Mouse (Mus musculus) fat pad, adult 2 months (tissue): Measurements from ENCODE around the gene Hspd1.
"Not testable (repeated sequence)": the region's sequence is repeated elsewhere in the genome, so short reads cannot be mapped to it uniquely, and the experiment has no call there.

Experiments
- DNase-seq: peaks from one replicate; pipeline ENCODE4 v3.0.0-alpha.2; 2011; ENCODE audit warnings: low read depth, low spot score; ENCODE audit errors: extremely low read depth

The Hspd1 gene

DNA sequence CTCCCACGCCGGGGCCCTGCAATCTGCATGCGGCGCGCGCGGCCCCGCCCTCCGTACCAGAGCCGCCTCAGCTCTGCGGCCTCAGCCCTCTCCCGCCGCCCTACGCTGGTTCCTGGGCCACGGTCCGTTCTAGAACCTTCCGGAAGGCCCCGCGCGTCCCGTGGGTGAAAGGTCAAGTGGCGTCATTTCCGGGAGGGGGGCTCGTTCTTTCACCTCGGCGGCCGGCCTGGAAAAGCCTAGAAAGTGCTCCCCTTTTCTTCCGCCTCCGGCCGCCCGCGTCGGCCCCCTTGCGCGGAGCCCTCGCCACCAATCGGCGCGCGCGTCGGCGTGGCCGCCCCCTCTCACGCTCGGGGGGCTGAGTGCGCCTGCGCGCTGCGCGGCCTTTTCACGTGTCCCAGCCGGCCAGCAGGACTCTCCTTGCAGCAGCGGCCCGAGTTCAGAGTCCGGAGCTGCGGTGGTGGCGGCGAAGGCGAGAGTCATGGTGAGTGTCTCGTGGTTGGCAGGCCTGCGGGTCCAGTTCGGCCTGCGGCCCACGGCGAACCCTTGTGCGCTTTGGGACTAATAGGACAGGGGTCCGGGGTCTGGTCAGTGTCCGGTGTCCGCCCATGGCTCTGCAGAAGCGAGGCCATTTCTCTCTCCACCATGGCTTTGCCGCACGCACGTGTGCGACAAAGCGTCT lies at the start of gene Hspd1, which contains the start of gene Hspe1:
Hspd1 (minus strand) TSS at position 312 of the 679 bp plus-strand sequence.
Hspe1 (plus strand) TSS at position 201 of the 679 bp plus-strand sequence.
- no peak for DNase-seq

DNA sequence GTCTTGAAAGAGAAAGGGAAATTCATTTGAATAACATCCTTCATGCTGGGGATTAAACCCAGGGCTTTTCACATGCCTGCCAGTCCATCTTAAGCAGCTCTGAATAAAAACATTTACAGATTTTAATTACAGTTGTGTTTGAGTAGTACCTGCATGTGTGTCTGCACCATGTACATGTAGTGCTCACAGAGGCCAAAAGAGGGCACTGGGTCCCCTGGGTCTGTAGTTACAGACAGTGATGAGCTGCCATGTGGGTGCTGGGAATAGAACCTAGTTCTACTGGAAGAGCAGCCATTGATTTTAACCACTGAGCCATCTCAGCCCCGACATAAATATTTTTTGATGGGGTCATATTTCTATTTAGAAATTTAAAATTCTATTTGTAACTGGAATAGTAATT lies 47.8 kb upstream of the Hspd1 start:
- no peak for DNase-seq

DNA sequence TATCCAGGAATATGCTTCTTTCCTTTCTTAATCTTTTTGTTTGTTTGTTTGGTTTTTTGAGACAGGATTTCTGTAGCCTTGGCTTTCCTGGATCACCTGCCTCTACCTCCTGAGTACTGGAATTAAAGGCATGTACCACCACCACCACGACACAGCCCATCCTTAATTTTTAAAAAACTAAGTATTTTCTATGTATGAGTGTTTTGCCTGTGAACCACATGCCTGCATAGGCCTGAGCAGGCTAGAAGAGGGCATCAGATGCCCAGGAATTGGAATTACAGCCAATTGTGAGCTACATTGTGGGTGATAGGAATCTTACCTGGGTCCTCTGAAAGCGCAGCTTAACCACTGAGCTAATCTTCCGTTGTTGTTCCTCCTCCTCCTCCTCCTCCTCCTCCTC lies 46.3 kb upstream of the Hspd1 start:
- DNase-seq, result no peak

DNA sequence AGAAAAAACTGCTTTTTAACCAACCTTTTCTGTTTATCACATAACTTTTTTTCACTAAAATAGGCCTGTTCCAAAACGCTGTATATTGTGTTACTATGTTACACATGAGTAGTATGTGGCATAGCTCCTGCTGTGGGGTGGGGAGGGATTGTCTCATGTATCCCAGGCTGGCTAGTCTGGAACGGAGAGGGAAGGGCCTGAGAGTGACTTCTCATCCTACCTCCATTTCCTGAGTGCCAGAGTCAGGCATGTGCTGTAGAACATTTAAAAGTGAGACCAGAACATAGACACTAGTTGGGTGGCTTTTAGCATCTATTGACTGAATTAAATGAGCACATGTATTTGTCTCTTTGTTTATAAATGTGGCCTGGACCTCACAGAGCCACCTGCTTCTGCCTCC lies 45.1 kb upstream of the Hspd1 start:
- no peak for DNase-seq

DNA sequence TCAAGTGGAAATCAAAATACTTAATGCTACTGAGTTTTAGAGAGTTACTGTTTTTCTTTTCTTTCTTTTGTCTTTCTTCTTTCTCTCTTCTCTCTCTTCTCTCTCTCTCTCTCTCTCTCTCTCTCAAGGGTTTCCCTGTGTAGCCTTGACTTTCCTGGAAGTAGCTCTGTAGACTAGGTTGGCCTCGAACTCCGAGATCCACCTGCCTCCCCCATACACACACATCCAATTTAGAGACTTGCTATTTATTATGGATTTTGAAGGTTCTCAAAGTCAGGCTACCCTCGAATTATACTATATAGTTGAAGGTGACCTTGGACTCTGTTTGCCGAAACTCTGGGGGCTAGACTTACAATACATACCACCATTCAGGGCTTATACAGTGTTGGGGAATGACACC lies 44.3 kb upstream of the Hspd1 start:
- DNase-seq, result no peak

DNA sequence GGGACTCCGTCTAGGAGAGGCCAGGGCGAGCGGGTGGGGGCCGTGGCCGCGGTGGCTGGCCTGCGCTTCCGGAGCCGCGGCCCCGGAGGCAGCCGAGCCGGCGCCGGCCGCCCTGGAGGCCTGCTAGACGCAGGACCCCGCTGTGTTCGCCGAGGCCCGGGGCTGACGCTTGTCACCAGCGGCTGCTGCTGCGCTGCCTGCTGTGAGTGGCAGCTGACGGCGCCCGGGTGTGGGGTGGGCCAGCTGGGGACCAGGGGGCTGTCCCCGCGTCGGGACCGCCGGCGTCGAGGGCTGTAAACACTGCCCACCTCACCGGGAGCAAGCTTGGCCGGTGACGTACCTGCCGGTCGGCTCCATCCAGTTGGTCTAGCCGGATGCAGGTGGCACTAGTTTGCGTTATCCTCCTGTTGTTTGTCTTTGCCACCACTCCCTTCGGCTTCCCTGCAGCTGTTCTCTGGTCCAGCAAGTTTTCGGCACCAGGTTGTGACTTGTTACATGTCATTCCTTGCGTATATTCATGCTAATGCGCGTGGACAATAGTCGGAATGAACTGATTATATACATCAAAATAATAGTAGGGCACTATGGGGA lies 43.5 kb upstream of the Hspd1 start:
- DNase-seq, result no peak

DNA sequence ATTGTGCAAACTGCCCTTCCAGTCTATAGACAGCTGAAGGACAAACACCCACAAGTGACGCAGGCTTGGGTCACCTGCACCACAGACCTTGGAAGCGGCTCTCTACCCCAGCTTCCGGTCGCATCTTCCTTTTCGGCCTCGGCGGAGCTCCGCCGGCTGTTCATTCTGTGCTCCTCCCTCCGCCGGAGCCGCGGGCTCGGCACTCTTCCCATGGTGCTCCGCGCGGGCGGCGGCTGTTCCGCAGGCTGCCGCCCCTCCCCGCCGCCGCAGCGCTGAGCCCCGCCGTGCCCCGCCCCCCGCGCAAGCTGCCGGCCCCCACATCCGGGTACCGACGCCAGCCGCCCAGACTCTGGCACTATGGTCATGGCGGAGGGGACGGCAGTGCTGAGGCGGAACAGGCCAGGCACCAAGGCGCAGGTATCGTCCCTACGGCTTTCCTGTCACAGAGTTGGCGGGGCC lies 42.9 kb upstream of the Hspd1 start, which contains the start of gene Mob4:
Mob4 (plus strand) TSS at position 289 of the 459 bp plus-strand sequence.
- no peak for DNase-seq

DNA sequence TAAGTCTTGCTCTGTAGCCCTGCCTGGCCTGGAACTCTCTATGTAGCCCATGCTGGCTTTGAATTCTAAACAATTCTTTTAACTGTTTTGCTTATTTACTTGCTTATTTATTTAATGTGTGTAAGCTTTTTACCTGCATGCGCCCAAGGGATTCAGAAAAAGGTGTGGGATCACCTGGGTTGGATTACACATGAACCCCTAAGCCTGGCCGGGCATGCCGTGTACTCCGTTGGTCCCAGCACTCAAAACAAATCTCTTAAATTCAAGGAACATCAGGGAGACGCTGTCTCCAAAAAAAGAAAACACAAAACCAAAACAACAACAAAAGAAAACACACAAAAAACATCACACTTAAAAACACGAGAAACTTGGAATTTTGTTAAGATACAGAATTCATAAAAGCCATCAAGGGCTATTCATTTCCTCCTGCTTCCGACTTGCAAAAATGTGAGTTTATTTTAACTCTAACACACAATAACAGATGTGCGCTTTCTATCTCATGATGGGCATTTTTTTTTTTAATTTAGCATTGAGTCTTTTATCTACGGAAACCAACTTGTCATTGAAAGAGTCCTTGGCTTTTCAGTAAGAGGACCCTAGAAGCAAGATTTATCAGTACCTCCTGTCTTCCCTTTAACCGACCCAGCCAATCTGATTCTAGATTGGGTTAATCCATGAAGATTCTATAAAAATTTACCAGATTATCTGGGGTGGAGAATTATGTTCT lies 42.3 kb upstream of the Hspd1 start:
- DNase-seq, result no peak

DNA sequence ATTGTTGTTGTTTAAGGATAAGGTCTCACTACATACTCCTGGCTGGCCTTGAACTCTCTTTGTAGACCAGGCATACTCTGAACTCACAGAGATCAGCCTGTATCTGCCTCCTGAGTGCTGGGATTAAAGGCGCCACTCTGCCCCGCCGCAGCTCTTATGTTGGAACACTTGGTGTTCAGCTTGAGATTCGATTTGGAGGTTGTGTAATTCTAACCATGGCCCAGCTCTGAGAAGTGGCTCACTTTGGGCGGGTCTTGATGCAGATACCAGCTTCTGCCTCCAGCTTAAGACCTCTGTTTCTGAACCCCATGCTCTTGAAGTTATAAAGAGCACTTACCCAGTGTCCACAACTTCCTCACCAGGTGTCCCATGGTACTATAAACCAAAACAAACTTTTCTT lies 41.7 kb upstream of the Hspd1 start:
- no peak for DNase-seq

DNA sequence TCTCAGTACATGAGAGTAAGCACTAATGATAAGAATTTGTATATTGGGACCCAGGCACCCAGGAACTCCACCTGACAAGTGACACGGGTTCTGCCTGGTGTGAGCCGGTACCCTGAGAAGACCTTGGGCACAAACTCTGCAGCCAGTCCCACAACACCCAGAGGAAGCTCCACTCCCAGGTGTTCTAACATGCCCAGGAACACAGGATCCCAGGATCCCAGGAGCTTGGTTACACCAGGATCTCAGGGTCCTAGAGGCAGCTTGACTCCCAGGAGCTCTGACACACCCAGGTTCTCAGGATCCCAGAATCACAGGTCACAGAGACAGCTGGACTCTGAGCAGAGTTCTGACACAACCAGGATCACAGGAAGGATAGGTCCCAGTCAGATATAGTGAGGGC lies 36.1 kb upstream of the Hspd1 start:
- not testable (repeated sequence) for DNase-seq

DNA sequence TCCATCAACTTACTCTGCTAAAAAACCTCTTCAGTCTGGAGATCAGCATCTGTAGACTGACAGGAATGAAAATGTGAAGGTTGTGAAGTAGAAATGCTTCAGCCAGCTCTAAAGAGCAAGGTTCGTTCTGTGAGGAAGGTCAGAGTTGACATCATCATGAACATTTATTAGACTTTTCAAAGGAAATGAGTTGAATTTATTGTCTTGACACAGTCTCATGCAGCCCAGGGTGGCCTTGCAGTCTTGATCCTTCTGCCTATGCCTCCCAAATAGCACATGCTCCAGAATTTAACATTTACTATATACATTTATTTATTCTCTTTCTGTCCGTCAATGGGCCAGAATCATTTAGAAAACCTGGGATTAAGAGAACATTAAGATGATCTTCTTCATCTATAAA lies 35.5 kb upstream of the Hspd1 start:
- DNase-seq, result no peak

DNA sequence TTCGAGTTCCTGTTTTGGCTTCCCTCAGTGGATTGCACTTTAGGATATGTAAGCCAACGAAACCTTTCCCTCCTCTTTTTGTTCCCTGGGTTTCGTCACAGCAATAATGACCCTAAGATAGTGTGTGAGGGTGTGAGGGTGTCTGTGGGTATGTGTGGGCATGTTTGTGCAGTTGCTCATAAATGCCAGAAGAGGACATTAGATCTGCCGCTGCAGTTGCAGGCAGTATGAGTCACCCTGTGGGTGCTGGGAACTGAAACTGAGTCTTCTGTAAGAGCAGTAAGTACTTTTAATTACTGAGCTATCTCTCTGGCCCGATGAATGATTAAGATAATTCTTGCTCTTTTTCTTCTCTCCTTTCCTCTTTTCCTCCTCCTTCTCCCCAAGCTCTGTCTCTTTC lies 35.0 kb upstream of the Hspd1 start:
- DNase-seq, result no peak

DNA sequence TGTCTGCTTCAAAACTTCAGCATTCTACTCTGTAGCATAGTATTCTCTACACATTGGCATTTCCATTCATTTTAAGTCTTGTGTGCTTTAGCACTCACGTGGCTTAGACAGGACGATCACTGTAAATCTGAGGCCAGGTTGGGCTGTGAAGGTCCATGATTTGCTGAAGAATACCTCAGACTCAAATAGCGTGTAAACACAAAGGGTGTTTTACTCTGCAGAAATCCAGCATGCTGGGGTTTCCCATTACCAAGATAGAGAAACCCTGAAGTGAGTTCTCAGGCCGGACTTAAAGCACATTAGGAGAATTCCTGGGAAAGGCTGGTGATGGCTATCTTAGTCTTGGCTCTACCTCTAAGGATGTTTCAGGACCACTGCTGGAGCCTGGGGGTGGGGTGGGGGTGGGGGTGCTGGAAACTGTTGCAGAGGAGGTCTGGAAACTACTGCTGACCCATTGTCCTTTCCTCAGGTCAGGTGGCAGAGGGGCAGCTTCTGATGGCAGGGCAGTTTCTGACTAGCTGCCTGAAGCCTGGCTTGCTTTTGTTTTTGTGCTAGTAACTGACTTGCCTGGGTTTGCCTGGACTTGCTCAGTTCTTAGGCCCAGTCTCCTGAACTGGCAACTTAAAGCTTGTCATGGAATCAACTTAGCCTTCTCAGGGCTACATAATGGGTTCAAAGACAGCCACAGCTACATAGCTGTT lies 21.2 kb upstream of the Hspd1 start:
- DNase-seq, result no peak

DNA sequence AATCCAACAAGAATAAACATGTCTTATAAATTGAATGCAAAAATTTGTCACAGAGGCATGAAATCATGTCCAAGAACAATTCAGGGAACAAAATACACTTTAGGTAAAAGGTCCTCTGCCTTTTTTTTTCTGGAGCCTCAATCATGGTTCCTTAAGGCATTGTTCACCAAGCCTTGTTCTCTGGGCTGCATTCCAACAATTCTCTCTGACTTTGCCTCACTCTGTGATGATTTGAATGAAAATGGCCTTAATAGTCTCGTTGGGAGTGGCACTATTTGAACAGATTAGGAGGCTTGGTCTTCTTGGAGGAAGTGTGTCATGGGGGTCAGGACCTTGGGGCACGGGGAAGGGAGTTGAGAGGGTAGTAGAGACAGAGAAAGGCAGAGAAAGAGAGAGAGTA lies 20.4 kb upstream of the Hspd1 start:
- DNase-seq, result peak; percentile 64

DNA sequence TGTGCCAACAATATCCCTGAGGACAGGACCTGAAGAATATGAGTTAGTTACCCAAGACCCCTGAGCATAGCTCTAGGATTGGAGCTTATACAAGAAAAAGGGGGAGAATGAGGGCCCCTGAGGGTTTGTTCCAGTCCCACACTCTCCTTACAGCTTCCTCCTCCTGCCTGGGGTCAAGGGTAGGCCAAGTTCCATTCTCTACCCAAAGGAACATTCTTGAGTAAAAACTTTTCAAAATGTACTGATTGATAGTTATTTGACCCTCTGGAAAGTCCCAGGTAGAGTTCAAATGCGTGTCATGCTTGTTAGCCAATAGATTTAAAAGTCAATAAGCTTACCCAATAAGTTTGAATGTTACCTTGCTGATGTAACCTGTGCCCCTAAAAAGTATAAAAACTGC lies 19.6 kb upstream of the Hspd1 start:
- no peak for DNase-seq

DNA sequence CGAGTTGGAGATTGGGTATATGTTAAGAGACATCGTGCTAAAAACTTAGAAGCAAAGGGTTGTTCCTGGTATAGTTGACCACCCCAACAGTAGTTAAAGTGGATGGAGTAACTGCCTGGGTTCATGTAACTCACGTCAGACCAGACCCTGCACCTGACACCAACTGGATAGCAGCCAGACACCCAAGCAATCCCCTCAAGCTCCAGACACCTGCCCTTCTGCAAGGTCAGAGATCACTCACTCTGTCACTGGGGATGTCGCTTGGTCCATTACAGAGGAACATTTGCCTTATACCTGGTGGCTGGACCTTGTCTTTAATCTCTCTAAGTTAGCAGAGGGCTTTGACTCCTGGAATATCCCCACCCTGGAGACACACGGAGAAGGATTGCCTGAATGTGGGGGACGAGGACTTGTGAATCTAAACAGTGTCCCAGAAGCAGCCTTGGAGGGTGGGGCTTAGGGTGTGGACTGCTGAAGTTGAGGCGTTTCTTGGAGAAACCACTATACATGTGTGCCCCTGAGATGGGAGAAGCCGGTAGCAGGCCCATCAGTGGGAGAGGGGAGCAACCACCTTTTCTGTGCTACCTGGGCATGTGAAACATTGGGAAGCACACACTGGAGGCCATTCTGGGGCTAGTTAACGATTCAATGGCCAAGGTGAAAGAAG lies 19.0 kb upstream of the Hspd1 start:
- DNase-seq, result no peak

DNA sequence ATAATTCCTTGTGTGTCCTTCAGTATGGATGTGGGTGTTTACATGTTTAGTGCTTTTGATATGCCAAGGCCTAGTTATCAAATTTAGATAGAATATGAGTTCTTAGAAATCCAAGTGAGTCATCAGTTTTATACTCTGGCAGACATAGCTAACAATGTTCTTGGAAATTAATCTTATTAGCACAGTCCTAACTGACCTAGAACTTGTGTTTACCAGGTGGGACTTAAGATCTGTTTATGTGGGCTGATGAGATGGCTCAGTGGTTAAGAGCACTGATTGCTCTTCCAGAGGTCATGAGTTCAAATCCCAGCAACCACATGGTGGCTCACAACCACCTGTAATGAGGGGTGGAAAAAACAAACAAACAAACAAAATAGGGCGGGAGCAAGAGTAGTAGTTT lies 4.4 kb upstream of the Hspd1 start:
- DNase-seq, result no peak

DNA sequence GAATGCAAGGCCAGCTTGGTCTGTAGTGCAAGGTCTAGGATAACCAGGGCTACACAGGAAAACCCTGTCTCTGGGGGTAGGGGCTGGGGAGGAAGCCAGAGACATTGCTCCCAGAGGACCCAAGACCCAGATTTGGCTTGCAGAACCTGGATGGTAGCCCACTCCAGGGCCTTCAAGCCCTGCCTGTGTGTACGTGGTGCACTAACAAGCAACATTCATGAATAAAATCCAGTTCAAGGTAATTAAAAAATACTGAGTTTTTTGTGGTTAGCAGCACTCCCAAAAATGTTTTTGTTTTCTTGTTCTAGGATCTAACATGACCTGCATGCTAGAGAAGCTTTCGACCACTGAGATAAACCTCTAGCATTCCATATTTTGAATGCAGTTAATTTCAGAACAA lies 4.0 kb upstream of the Hspd1 start:
- DNase-seq, result no peak

DNA sequence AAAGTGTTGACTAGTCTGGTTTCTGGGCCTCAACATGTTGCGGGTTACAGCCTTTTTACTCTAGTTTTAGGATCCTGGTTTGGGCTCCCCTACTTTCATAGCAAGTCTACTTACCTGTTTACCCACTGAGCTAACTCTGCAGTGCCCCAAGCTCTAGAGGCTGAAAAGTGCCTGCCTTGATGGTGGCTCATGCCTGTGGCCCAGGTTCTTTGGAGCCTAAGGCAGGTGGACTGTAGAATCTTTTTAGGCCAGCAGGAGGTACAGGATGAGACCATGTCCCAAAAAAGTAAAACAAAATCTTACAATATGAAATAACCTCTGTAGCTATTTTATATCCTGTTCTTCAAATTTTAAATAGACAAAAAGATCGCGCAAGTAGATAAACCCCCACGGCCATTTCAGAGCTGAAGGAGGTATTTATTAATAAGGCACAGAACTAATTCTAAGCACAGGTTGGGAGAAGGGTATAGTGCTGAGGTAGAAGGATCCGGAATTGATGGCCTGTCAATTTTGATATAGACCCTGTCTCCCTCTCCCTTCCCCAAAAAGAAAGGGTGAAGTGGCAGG lies 1.5 kb upstream of the Hspd1 start:
- DNase-seq, result no peak

DNA sequence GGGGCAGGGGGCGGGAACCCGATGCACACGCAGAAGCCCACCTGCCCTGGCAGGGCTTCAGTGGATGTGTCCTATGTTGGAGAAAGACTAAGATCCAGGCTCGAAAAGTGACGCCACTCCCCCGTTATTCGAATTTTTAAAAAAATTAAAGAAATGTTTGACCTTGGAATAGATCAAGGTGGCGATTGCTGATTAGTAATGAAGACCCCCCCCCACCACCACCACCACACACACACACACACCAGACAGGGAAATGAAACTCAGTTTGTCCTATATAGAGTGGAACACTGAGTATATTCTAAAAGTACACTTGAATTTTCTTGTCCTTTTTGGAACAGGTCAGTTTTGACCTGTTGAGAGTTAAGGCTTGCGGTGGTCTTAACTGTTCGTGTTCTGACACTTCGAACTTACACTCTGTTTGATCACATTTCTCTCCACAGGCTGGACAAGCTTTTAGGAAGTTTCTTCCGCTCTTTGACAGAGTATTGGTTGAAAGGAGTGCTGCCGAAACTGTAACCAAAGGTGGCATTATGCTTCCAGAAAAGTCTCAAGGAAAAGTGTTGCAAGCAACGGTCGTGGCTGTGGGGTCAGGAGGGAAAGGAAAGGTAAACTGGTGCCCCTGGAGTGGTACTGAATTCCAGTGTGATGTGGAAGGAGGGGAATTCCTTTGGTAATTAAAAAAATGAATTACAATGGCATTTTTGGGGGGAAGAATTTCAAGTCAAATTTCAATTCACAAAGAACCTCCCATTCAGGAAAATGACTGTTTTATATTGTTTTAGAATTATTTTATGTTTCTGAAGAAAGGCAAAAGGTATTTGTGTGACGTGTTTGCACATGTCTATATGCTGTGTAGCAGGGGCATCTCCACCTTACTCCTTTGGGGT lies 811 bp upstream of the Hspd1 start:
- no peak for DNase-seq
